Mouse (Mus musculus) kidney, adult 2 months (tissue): ENCODE measurements around the gene Ell. TPM values are rescaled to one million over a fixed set of nuclear protein-coding genes. Genes with fewer than 3 reads are reported as not detected.

ENCODE experiments used
- DNase-seq: peaks from one replicate; pipeline ENCODE4 v3.0.0; 2021
- H3K27ac ChIP-seq: fragments of 200-500 bp; 2 replicates; pipeline ENCODE4 v1.5.1; 2012; ENCODE audit warnings: low read depth, low read length, control low read depth, inconsistent platforms; ENCODE audit not compliant: insufficient read depth
- H3K27me3 ChIP-seq: fragments of 200-500 bp; replicated peaks from 2 replicates; pipeline ENCODE4 v1.6.1; 2012; ENCODE audit warnings: mild to moderate bottlenecking, moderate library complexity, low read length, inconsistent platforms; ENCODE audit not compliant: control insufficient read depth, insufficient read depth
- H3K36me3 ChIP-seq: fragments of 200-500 bp; 2 replicates; pipeline ENCODE4 v1.6.1; 2012; ENCODE audit warnings: mild to moderate bottlenecking, moderate library complexity, low read length, inconsistent platforms; ENCODE audit not compliant: control insufficient read depth, insufficient read depth
- H3K4me1 ChIP-seq: fragments of 200-500 bp; 2 replicates; pipeline ENCODE4 v1.6.1; 2011; ENCODE audit warnings: low read length; ENCODE audit not compliant: control insufficient read depth, insufficient read depth
- H3K4me3 ChIP-seq: fragments of 200-500 bp; 2 replicates; pipeline ENCODE4 v1.5.1; 2011; ENCODE audit warnings: mild to moderate bottlenecking, low read depth, low read length, control low read depth; ENCODE audit not compliant: insufficient read depth
- CTCF ChIP-seq: fragments of 200-500 bp; conservative IDR thresholded peaks from 2 replicates; pipeline ENCODE4 v1.5.1; 2011; ENCODE audit warnings: low read depth, mild to moderate bottlenecking, control low read depth, low read length, moderate library complexity, mixed read lengths; ENCODE audit not compliant: insufficient read depth, insufficient read length
- POLR2A ChIP-seq: fragments of 200-500 bp; IDR thresholded peaks from one replicate; pipeline ENCODE4 v1.6.1; 2011; ENCODE audit warnings: low read depth, low read length, control low read depth
- WGBS: fragments of 180-500 bp; shearing (Covaris S2); methylation state at CpG from one replicate; pipeline ENCODE4 v1.1.7; 2018; 5-methylcytosine and 5-hydroxymethylcytosine counted together
- polyA plus RNA-seq: library from polyadenylated mRNA; depleted of rRNA; stranded (reverse); fragments of >200 nt; gene quantifications from 2 replicates; pipeline ENCODE4 v1.2.3, GENCODE M21; 2012

The Ell gene
- polyA plus RNA-seq, 1 experiment, result 16.4 TPM

DNA sequence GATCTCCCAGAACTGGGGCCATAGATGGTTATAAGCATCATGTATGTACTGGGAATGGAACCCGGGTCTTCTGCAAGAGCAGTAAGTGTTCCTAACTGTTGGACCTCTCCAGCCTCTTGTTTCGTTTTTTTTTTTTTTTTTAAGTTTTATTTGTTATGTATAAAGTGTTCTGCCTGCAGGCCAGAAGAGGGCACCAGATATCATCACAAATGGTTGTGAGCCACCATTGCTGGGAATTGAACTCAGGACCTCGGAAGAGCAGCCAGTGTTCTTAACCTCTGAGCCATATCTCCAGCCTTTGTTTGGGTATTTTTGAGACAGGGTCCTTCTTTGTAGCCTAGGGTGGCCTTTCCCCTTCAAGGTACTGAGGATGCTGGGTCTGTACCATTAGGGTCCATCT is 19.7 kb downstream of the Ell start:
- H3K4me3 ChIP-seq, result no peak overlapping the region
- no peak overlapping the region for H3K27ac ChIP-seq
- DNase-seq, result no peak
- 70% methylated on average over 3 of the region's 3 CpGs for WGBS
- no peaks in the 10 kb centered on the region for H3K36me3 ChIP-seq
- TF ChIP-seq CTCF (peak; percentile 31; the same call in 1 of the 2 replicates), POLR2A (no peak)
- peaks cover 12% of the 10 kb centered on the region for H3K4me1 ChIP-seq
- no peaks in the 10 kb centered on the region for H3K27me3 ChIP-seq

DNA sequence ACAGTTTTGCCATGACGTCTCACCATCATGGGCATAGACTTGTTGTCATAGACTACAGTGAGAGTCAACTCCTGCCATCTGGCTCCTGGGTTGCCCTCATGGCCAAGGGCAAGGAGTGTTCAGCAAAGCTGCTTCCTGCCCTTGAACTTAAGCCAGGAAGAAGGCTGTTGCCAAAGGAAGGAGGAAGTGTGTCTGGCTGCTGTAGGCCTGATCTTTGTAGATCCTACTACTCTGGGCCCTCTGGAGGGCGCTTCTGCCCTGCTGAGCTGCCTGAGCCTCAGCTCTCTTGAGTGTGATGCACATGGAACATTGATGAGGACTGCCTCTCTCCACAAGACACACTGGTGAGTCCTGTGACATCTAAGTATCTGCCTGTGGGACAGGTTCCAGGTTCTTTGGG is 20.8 kb downstream of the Ell start:
- H3K27me3 ChIP-seq, result no peaks in the 10 kb centered on the region
- WGBS, result 48% methylated on average over 2 of the region's 2 CpGs
- peaks cover 19% of the 10 kb centered on the region for H3K4me1 ChIP-seq
- no peak overlapping the region for H3K4me3 ChIP-seq
- no peaks in the 10 kb centered on the region for H3K36me3 ChIP-seq
- H3K27ac ChIP-seq, result peak overlapping the region; percentile 10; the same call in 1 of the 2 replicates
- no peak for TF ChIP-seq POLR2A
- TF ChIP-seq CTCF, result peak; percentile 66
- peak; percentile 89 for DNase-seq

DNA sequence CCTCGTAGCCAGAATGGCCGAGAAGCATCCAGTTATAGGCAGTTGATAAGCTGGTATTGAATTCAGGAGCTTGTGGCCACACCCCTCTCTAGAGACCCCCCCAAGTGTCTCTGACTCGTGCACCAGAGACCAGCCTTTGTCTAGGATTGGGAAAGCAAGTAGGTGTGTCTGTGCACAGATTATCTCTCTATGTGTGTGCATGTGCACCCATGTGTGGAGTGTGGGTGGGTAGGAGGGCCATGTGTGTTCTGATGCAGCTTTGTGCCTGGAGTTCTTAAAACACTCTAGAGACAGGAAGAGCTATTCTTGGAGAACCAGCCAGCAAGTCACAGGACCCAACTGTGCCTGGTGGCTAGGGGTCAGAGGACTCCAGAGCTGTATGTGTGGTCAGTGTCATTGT is 21.3 kb downstream of the Ell start:
- no peak for TF ChIP-seq POLR2A
- no peak for TF ChIP-seq CTCF
- H3K4me3 ChIP-seq, result no peak overlapping the region
- H3K36me3 ChIP-seq, result no peaks in the 10 kb centered on the region
- DNase-seq, result no peak
- 56% methylated on average over 3 of the region's 3 CpGs for WGBS
- no peaks in the 10 kb centered on the region for H3K27me3 ChIP-seq
- H3K4me1 ChIP-seq, result peaks cover 21% of the 10 kb centered on the region
- H3K27ac ChIP-seq, result peak overlapping the region; percentile 37

DNA sequence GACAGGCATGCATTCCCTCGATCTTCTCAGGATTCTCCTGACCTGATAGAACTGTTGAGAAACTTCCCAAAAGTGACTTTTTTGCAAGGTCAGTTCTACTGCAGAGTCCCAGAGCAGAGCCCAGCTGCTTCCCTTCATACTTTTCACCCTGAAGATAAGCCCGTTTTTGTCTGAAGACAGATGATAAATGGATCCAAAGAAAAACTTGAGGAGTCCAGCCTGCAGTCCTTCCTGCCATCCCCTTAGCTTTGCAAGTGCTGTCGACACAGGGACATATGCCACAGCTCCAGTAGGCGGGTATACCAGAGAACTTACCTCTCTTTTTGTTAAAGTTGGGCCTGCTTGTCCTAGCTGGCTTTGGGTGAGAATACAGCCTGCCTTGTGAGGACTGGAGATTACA is 22.1 kb downstream of the Ell start:
- Histone ChIP-seq H3K4me3 (no peak overlapping the region), H3K27ac (peak overlapping the region; percentile 37), H3K4me1 (peaks cover 24% of the 10 kb centered on the region), H3K27me3 (no peaks in the 10 kb centered on the region), H3K36me3 (no peaks in the 10 kb centered on the region)
- TF ChIP-seq CTCF (no peak), POLR2A (no peak)
- WGBS, result 52% methylated on average over 4 of the region's 4 CpGs
- peak; percentile 54 for DNase-seq

- peak; percentile 76 for DNase-seq
- Histone ChIP-seq H3K36me3 (no peaks in the 10 kb centered on the region), H3K27ac (peak overlapping the region; percentile 63), H3K4me3 (no peak overlapping the region), H3K4me1 (peaks cover 24% of the 10 kb centered on the region), H3K27me3 (no peaks in the 10 kb centered on the region)
- WGBS, result 54% methylated on average over 7 of the region's 7 CpGs
- TF ChIP-seq POLR2A, result no peak
- TF ChIP-seq CTCF, result no peak
Observed at GRCm38 (mm10) chr8:70561809-70562535, 22.7 kb downstream of the Ell start.

DNA sequence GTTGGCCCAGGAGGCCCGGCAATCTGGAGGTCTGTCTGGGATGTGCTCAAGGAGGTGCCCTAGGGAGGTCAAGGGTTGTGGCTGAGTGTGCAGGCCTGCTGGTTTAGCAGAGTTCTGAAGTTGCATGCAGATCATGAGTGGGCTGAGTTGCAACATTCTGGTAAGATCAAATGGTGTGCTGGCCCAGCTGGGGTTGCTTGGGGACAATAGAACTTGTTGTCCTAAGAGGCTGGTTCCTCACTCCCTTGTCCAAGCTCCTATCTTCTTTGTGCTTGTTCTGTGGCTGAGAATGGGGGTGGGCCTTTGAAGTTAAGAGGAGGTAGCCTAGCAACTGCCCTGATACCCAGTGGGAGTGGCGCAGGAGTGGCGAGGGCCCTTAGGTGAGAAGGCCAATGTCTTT is 23.5 kb downstream of the Ell start:
- Histone ChIP-seq H3K4me3 (no peak overlapping the region), H3K4me1 (peaks cover 24% of the 10 kb centered on the region), H3K27ac (no peak overlapping the region), H3K36me3 (no peaks in the 10 kb centered on the region), H3K27me3 (no peaks in the 10 kb centered on the region)
- TF ChIP-seq CTCF (no peak), POLR2A (no peak)
- DNase-seq, result no peak
- 88% methylated on average over 3 of the region's 3 CpGs for WGBS

DNA sequence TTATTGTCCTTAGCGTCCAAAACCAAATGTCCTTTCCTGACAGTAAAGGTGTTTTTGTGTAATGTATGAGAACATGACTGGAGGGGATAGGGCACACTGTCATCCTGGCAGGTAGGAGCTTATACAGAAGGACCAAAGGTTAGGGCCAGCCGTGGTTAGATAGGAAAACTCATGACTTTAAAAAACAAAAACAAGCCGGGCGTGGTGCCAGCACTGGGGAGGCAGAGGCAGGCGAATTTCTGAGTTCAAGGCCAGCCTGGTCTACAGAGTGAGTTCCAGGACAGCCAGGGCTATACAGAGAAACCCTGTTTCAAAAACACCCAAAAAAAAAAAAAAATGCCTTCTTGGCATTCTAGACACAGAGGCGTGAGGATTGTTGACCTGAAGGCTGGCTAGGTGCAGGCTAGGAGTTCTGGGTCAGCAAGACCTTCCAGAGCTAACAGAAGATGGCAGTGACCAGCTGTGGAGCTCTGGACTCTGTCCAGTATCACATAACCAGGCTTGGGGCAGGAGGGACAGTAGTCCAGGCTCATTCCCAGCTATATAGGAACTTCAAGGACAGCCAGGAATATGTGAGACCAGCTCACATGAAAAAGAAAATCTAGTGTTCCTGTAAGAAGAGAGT is 24.6 kb downstream of the Ell start:
- 71% methylated on average over 6 of the region's 6 CpGs for WGBS
- no peak overlapping the region for H3K4me3 ChIP-seq
- peaks cover 24% of the 10 kb centered on the region for H3K4me1 ChIP-seq
- TF ChIP-seq POLR2A, result no peak
- TF ChIP-seq CTCF, result no peak
- H3K27me3 ChIP-seq, result no peaks in the 10 kb centered on the region
- no peak for DNase-seq
- H3K36me3 ChIP-seq, result no peaks in the 10 kb centered on the region
- H3K27ac ChIP-seq, result no peak overlapping the region
